Mouse (Mus musculus) stomach, postnatal 0 days (tissue): Measurements from ENCODE around the gene Stac. TPM values are rescaled to one million over a fixed set of nuclear protein-coding genes. Genes with fewer than 3 reads are reported as not detected.

Experiments
- ATAC-seq: fragments of 200-750 bp; cut with Nextera tagmentation; 2 replicates; pipeline ENCODE4 v1.8.0; 2017; ENCODE audit not compliant: low FRiP score, low TSS enrichment
- DNase-seq: peaks from one replicate; pipeline ENCODE4 v3.0.0-alpha.2; 2016; ENCODE audit warnings: low spot score
- H3K27ac ChIP-seq: fragments of 300-500 bp; sonication (generic); replicated peaks from 2 replicates; pipeline ENCODE4 v1.5.1; 2014; ENCODE audit warnings: mild to moderate bottlenecking, control low read depth
- H3K27me3 ChIP-seq: fragments of 300-500 bp; sonication (generic); 2 replicates; pipeline ENCODE4 v1.6.1; 2014; ENCODE audit warnings: low read length; ENCODE audit not compliant: control insufficient read depth, insufficient read depth
- H3K36me3 ChIP-seq: fragments of 300-500 bp; sonication (generic); 2 replicates; pipeline ENCODE4 v1.6.1; 2014; ENCODE audit warnings: low read length, mixed read lengths; ENCODE audit not compliant: control insufficient read depth, insufficient read depth
- H3K4me1 ChIP-seq: fragments of 300-500 bp; sonication (generic); replicated peaks from 2 replicates; pipeline ENCODE4 v1.6.1; 2014; ENCODE audit warnings: antibody characterized with exemption; ENCODE audit not compliant: control insufficient read depth, insufficient read depth
- H3K4me2 ChIP-seq: fragments of 300-500 bp; sonication (generic); replicated peaks from 2 replicates; pipeline ENCODE4 v1.6.1; 2014; ENCODE audit warnings: low read depth, mild to moderate bottlenecking, control low read depth, moderate library complexity
- H3K4me3 ChIP-seq: fragments of 300-500 bp; sonication (generic); 2 replicates; pipeline ENCODE4 v1.5.1; 2014; ENCODE audit warnings: low read depth, low read length, control low read depth
- H3K9ac ChIP-seq: fragments of 300-500 bp; sonication (generic); 2 replicates; pipeline ENCODE4 v1.6.1; 2014; ENCODE audit warnings: mild to moderate bottlenecking, low read length, control low read depth, mixed read lengths
- H3K9me3 ChIP-seq: fragments of 300-500 bp; sonication (generic); 2 replicates; pipeline ENCODE4 v1.6.1; 2016; ENCODE audit warnings: low read length; ENCODE audit not compliant: control insufficient read depth
- CTCF ChIP-seq: IDR thresholded peaks from 2 replicates; pipeline ENCODE4 v1.5.1; 2016; ENCODE audit warnings: antibody characterized with exemption, low read depth, mild to moderate bottlenecking, moderate library complexity
- EP300 ChIP-seq: optimal IDR thresholded peaks from 2 replicates; pipeline ENCODE3; 2016; ENCODE audit warnings: antibody characterized with exemption
- WGBS: fragments of 180-500 bp; shearing (Covaris S2); extraction: QIAGEN DNeasy Blood & Tissue Kit; methylation state at CpG from one replicate; pipeline ENCODE4 v1.1.7; 2014; 5-methylcytosine and 5-hydroxymethylcytosine counted together
- polyA plus RNA-seq: library from polyadenylated mRNA; unstranded; fragments of >200 nt; fragmentation: Nextera tagmentation; extraction: Ambion mirVana; gene quantifications from 2 replicates; pipeline ENCODE4 v1.2.1, GENCODE M21; 2015

Stac gene
- polyA plus RNA-seq, 1 experiment from 2014 or later, result 2.4 TPM

GRCm38 (mm10) chr9:111523111-111523510, 167.0 kb downstream of the Stac start:
- Histone ChIP-seq H3K4me1 (no peaks in the 10 kb centered on the region), H3K9ac (no peak overlapping the region), H3K9me3 (no peaks in the 10 kb centered on the region), H3K4me3 (no peak overlapping the region), H3K4me2 (no peak overlapping the region), H3K27me3 (no peaks in the 10 kb centered on the region), H3K27ac (no peak overlapping the region), H3K36me3 (no peaks in the 10 kb centered on the region)
- WGBS, result 91% methylated on average over 11 of the region's 11 CpGs
- ATAC-seq (no peak), DNase-seq (no peak)
- TF ChIP-seq EP300 (no peak), CTCF (no peak)

GRCm38 (mm10) chr9:111522226-111522625, 167.9 kb downstream of the Stac start:
- no peak for DNase-seq

GRCm38 (mm10) chr9:111515536-111515935, 174.6 kb downstream of the Stac start:
- ATAC-seq (no peak), DNase-seq (no peak)
- H3K4me1 ChIP-seq, result no peaks in the 10 kb centered on the region
- no peak overlapping the region for H3K4me2 ChIP-seq
- H3K9me3 ChIP-seq, result no peaks in the 10 kb centered on the region
- WGBS, result 78% methylated on average over 3 of the region's 3 CpGs
- no peak for TF ChIP-seq EP300
- no peak for TF ChIP-seq CTCF
- H3K27ac ChIP-seq, result no peak overlapping the region
- H3K9ac ChIP-seq, result no peak overlapping the region
- H3K36me3 ChIP-seq, result no peaks in the 10 kb centered on the region
- no peak overlapping the region for H3K4me3 ChIP-seq
- no peaks in the 10 kb centered on the region for H3K27me3 ChIP-seq

More at GRCm38 (mm10) chr9:111522226-111522625, 167.9 kb downstream of the Stac start:
- WGBS, result 92% methylated on average over 7 of the region's 7 CpGs
- Histone ChIP-seq H3K9me3 (no peaks in the 10 kb centered on the region), H3K27ac (no peak overlapping the region), H3K4me1 (no peaks in the 10 kb centered on the region), H3K9ac (no peak overlapping the region), H3K36me3 (no peaks in the 10 kb centered on the region), H3K4me2 (no peak overlapping the region), H3K4me3 (no peak overlapping the region), H3K27me3 (no peaks in the 10 kb centered on the region)
- no peak for ATAC-seq
- TF ChIP-seq EP300, result no peak
- TF ChIP-seq CTCF, result no peak

GRCm38 (mm10) chr9:111514586-111515473, 175.3 kb downstream of the Stac start:
- no peaks in the 10 kb centered on the region for H3K27me3 ChIP-seq
- TF ChIP-seq CTCF (no peak), EP300 (no peak)
- H3K4me3 ChIP-seq, result no peak overlapping the region
- no peak for ATAC-seq
- no peaks in the 10 kb centered on the region for H3K9me3 ChIP-seq
- no peak overlapping the region for H3K27ac ChIP-seq
- no peaks in the 10 kb centered on the region for H3K36me3 ChIP-seq
- WGBS, result 59% methylated on average over 15 of the region's 15 CpGs
- DNase-seq, result no peak
- H3K4me2 ChIP-seq, result no peak overlapping the region
- no peak overlapping the region for H3K9ac ChIP-seq
- H3K4me1 ChIP-seq, result no peaks in the 10 kb centered on the region
